Mouse (Mus musculus) midbrain, postnatal 0 days (tissue): ENCODE results near the gene Pde5a. TPM values are rescaled to one million over a fixed set of nuclear protein-coding genes. Genes with fewer than 3 reads are reported as not detected.

ENCODE experiments used
- ATAC-seq: fragments of 200-750 bp; cut with Nextera tagmentation; 2 replicates; pipeline ENCODE4 v1.8.0; 2017; ENCODE audit warnings: moderate number of reproducible peaks, mild to moderate bottlenecking, moderate TSS enrichment, moderate library complexity; ENCODE audit not compliant: low FRiP score
- DNase-seq: peaks from one replicate; pipeline ENCODE4 v3.0.0-alpha.2; 2015; ENCODE audit warnings: low spot score
- H3K27ac ChIP-seq: fragments of 300-500 bp; sonication (generic); 2 replicates; pipeline ENCODE4 v1.5.1; 2014; ENCODE audit warnings: low read depth, mild to moderate bottlenecking, low read length, mixed read lengths
- H3K27me3 ChIP-seq: fragments of 300-500 bp; sonication (generic); 2 replicates; pipeline ENCODE4 v1.6.1; 2014; ENCODE audit warnings: low read length, control low read depth, mixed read lengths; ENCODE audit not compliant: insufficient read depth
- H3K36me3 ChIP-seq: fragments of 300-500 bp; sonication (generic); 2 replicates; pipeline ENCODE4 v1.6.1; 2014; ENCODE audit warnings: low read length, control low read depth, mixed read lengths; ENCODE audit not compliant: insufficient read depth
- H3K4me1 ChIP-seq: fragments of 300-500 bp; sonication (generic); 2 replicates; pipeline ENCODE4 v1.6.1; 2014; ENCODE audit warnings: mild to moderate bottlenecking, control low read depth, antibody characterized with exemption, low read length, mixed read lengths; ENCODE audit not compliant: insufficient read depth
- H3K4me2 ChIP-seq: fragments of 300-500 bp; sonication (generic); 2 replicates; pipeline ENCODE4 v1.6.1; 2014; ENCODE audit warnings: low read depth, mild to moderate bottlenecking, low read length, mixed read lengths; ENCODE audit not compliant: poor library complexity, severe bottlenecking
- H3K4me3 ChIP-seq: fragments of 300-500 bp; sonication (generic); 2 replicates; pipeline ENCODE4 v1.5.1; 2014; ENCODE audit warnings: low read depth, mild to moderate bottlenecking, low read length, moderate library complexity
- H3K9ac ChIP-seq: fragments of 300-500 bp; sonication (generic); replicated peaks from 2 replicates; pipeline ENCODE4 v1.6.1; 2014; ENCODE audit warnings: mild to moderate bottlenecking, low read length, moderate library complexity, mixed read lengths; ENCODE audit not compliant: poor library complexity, severe bottlenecking
- H3K9me3 ChIP-seq: fragments of 300-500 bp; sonication (generic); 2 replicates; pipeline ENCODE4 v1.6.1; 2016; ENCODE audit warnings: low read length, control low read depth
- CTCF ChIP-seq: IDR thresholded peaks from 2 replicates; pipeline ENCODE4 v1.5.1; 2016; ENCODE audit warnings: antibody characterized with exemption, mild to moderate bottlenecking
- WGBS: fragments of 180-500 bp; shearing (Covaris S2); extraction: QIAGEN DNeasy Blood & Tissue Kit; methylation state at CpG from one replicate; pipeline ENCODE4 v1.1.7; 2014; 5-methylcytosine and 5-hydroxymethylcytosine counted together
- polyA plus RNA-seq: library from polyadenylated mRNA; unstranded; fragments of >200 nt; fragmentation: Nextera tagmentation; extraction: Ambion mirVana; gene quantifications from 2 replicates; pipeline ENCODE4 v1.2.1, GENCODE M21; 2015
- total RNA-seq: library from RNA; depleted of rRNA; stranded (reverse); fragments of >200 nt; gene quantifications from 2 replicates; pipeline ENCODE4 v1.2.3, GENCODE M21; 2014; rRNA removed

Pde5a gene
- total and polyA plus RNA-seq, 2 experiments from 2014 or later, result 1.0 to 5.5 TPM

DNA sequence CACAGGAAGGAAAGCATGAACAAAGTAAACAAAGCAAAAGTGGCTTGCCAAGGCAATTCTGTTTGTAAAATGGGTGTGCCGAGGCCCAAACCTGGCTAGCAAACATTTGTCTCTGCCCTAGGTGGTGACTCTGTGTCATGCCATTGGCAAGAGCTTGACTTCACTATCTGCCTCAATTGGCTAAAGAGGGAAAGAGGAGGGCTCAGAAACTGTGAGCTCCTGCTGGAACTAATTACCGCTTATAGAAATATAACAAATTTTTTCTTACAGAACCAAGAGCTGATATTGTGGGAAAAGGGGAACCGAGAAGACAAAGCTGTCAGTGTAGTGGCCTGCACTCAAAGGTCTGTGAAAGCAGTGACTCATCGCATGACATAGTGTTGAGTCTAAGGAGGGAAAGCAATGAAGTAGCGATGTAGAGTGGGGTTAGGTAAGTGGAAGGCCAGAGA lies 159.6 kb downstream of the Pde5a start:
- no peaks in the 10 kb centered on the region for H3K4me1 ChIP-seq
- H3K27ac ChIP-seq, result no peak overlapping the region
- TF ChIP-seq CTCF, result no peak
- DNase-seq (no peak), ATAC-seq (no peak)
- no peaks in the 10 kb centered on the region for H3K36me3 ChIP-seq
- no peaks in the 10 kb centered on the region for H3K27me3 ChIP-seq
- H3K4me2 ChIP-seq, result no peak overlapping the region
- H3K9me3 ChIP-seq, result no peaks in the 10 kb centered on the region
- H3K9ac ChIP-seq, result no peak overlapping the region
- no peak overlapping the region for H3K4me3 ChIP-seq
- WGBS, result 89% methylated on average over 5 of the region's 5 CpGs

DNA sequence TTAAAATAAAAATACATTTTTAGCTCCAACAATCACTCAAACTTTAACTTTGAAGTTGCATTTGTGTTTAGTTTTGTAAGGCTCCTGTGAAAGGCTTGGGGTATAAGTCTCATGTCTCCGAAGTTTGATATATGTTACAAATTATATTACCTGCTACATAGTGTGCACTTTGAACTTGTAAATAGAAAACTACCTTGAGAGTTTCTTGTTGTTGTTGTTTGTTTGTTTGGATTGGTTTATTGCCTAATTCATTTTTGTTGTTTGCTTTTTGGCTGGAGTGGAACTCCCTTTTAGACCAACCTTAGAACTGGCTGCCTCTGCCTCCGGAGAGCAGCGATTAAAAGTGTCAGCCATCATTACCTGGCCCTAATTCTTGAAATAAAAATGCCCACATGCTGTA lies 166.0 kb downstream of the Pde5a start, which contains the start of gene Fabp2:
Gene Fabp2, plus strand, starts transcription at position 301 of the 400 bp plus-strand sequence.
- DNase-seq (no peak), ATAC-seq (no peak)
- WGBS, result 93% methylated on average over 3 of the region's 3 CpGs
- Histone ChIP-seq H3K36me3 (no peaks in the 10 kb centered on the region), H3K9me3 (no peaks in the 10 kb centered on the region), H3K4me3 (no peak within 1 kb of the TSS), H3K4me1 (no peaks in the 10 kb centered on the region), H3K9ac (no peak within 1 kb of the TSS), H3K27me3 (no peaks in the 10 kb centered on the region), H3K27ac (no peak within 1 kb of the TSS), H3K4me2 (no peak within 1 kb of the TSS)
- TF ChIP-seq CTCF, result no peak

DNA sequence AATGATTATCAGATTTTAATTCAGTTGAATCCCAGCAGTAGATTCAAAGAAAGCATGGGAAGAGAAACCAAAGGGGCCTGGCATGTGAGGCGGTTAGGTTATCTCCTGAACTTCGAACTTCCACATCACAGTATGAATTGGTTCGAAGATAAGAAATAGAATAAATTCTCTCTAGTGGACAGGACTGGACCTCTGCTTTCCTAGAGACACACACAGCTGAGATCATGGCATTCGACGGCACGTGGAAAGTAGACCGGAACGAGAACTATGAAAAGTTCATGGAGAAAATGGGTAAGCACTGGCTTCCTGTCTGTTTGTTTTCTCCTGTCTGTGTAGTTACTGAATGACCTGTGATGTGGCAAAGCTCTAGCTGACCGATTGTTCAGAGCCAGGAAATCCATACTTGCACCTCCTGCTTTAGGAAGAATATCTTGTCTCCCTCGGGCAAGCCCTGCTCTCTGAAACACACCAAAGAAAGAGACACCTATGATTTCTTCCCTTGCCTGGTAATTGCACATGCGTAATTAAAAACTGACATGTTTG lies 166.5 kb downstream of the Pde5a start:
- Histone ChIP-seq H3K4me1 (no peaks in the 10 kb centered on the region), H3K36me3 (no peaks in the 10 kb centered on the region), H3K27me3 (no peaks in the 10 kb centered on the region), H3K9ac (no peak overlapping the region), H3K4me2 (no peak overlapping the region), H3K9me3 (no peaks in the 10 kb centered on the region), H3K27ac (no peak overlapping the region), H3K4me3 (no peak overlapping the region)
- ATAC-seq (no peak), DNase-seq (no peak)
- WGBS, result 88% methylated on average over 11 of the region's 11 CpGs
- TF ChIP-seq CTCF, result no peak

DNA sequence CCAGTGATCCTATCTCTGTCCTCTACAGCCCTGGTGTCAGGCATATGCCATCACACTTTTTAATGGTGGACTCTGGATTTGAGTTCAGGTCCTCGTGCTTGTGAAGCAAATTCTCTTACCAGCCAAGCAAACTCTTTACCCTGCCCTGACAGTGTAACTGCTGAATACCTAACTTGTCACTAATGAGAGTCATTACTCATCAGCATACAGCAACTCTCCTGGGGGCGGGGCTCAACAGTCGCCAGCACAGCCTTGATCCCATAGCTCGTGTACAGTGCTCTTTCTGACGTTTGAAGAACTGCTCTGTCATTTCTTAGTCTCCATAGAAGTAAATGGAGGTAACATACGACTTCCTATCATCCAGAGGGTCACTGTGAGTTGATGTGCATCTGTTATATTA lies 169.5 kb downstream of the Pde5a start:
- Histone ChIP-seq H3K27me3 (no peaks in the 10 kb centered on the region), H3K4me3 (no peak overlapping the region), H3K4me2 (no peak overlapping the region), H3K9me3 (no peaks in the 10 kb centered on the region), H3K9ac (no peak overlapping the region), H3K36me3 (no peaks in the 10 kb centered on the region), H3K27ac (no peak overlapping the region), H3K4me1 (no peaks in the 10 kb centered on the region)
- no peak for DNase-seq
- no peak for ATAC-seq
- 67% methylated on average over 6 of the region's 6 CpGs for WGBS
- TF ChIP-seq CTCF, result no peak

DNA sequence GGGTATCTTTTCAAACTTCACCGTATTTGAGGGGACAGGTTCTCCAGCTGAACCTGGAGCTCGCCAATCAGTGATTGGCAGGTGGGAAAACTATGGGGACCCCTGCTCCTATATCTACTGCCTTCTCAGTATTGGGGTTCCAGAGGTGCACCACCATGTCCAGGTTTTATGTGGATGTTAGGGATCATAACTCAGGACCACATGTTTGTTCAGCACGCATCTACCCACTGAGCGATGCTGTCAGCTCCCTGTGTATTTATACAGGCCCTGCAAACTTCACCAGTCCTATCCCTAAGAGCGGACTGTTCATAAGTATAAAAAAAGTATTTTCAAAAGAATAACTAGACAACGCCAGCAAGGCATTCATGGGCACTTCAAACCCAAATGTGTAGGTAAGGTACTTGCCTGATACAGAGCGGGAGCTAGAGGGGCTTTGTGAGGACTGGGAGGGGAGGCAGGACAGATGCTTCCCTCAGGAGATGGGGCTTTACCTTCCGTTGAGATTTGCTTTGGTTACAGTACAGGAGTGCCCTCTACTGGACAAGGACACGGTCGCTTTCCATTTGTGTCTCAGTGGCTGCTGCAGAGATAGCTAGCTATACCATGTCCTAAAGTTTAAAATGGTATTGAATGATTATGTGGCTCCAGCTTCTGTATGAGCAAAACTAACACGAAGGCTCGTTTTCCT lies 175.1 kb downstream of the Pde5a start:
- no peaks in the 10 kb centered on the region for H3K4me1 ChIP-seq
- no peaks in the 10 kb centered on the region for H3K9me3 ChIP-seq
- peak; percentile 72 for DNase-seq
- no peaks in the 10 kb centered on the region for H3K27me3 ChIP-seq
- H3K9ac ChIP-seq, result no peak overlapping the region
- peak; percentile 89 for TF ChIP-seq CTCF
- H3K4me3 ChIP-seq, result no peak overlapping the region
- H3K36me3 ChIP-seq, result no peaks in the 10 kb centered on the region
- no peak overlapping the region for H3K27ac ChIP-seq
- peak; percentile 56 for ATAC-seq
- no peak overlapping the region for H3K4me2 ChIP-seq
- WGBS, result 43% methylated on average over 12 of the region's 12 CpGs

DNA sequence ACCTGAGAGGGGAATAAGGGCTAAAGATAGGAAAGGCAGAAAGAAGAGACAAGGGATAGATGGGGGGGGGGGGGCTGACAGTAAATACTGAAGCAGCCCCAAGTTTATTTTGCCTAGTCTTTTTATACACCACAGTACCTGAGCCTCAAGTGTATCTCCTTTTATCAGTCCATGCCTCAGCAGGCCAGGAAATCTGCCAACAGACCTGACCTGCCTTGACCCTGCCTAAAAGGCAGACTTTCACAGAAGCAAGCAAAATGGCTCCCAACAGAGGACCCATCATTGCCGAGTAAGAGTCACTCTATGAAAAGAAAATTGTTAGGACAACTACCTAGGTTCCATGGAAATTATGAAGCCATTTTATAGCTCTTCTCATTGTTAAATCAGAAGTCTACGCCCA lies 179.1 kb downstream of the Pde5a start:
- no peaks in the 10 kb centered on the region for H3K4me1 ChIP-seq
- 88% methylated on average over 2 of the region's 2 CpGs for WGBS
- no peak overlapping the region for H3K4me3 ChIP-seq
- no peak overlapping the region for H3K27ac ChIP-seq
- no peak overlapping the region for H3K4me2 ChIP-seq
- ATAC-seq (no peak), DNase-seq (no peak)
- H3K36me3 ChIP-seq, result no peaks in the 10 kb centered on the region
- no peak overlapping the region for H3K9ac ChIP-seq
- TF ChIP-seq CTCF, result no peak
- no peaks in the 10 kb centered on the region for H3K27me3 ChIP-seq
- H3K9me3 ChIP-seq, result no peaks in the 10 kb centered on the region

Other genes with a start within 250 kb of the Pde5a start
- gene Fnbp1l, start 109.2 kb upstream of the Pde5a start, total RNA-seq, result 135 and 179 TPM in 2 replicates
- gene Fnbp1l, start 109.2 kb upstream of the Pde5a start, polyA plus RNA-seq, result 182 and 209 TPM in 2 replicates
- not detected in 2 replicates for gene Fabp2, start 166.1 kb downstream of the Pde5a start, total RNA-seq
- gene Fabp2, start 166.1 kb downstream of the Pde5a start, polyA plus RNA-seq, result not detected in 2 replicates
- gene Gm10959, start 190.4 kb downstream of the Pde5a start, total RNA-seq, result not detected in 2 replicates
- not detected in 2 replicates for gene Gm10959, start 190.4 kb downstream of the Pde5a start, polyA plus RNA-seq
- gene 1810037I17Rik, start 195.3 kb downstream of the Pde5a start, total RNA-seq, result 21.9 and 32.3 TPM in 2 replicates
- 90.8 and 94.5 TPM in 2 replicates for gene 1810037I17Rik, start 195.3 kb downstream of the Pde5a start, polyA plus RNA-seq